ENCODE assay signal across 8 mouse cellular contexts in genomic region chr14:54553454-54553974, GRCm38 (mm10). TPM values are rescaled to one million over a fixed set of nuclear protein-coding genes. Genes with fewer than 3 reads are reported as not detected.
DNase-seq lines count a peak whose midpoint lies in the region; ATAC-seq and TF ChIP-seq lines count a peak whose summit lies in the region.

No protein-coding gene starts in this region.

- intact Hi-C loops in gastrocnemius, postnatal 36 days (cut with DNase I) = no loop called here
- intact Hi-C loops in left cerebral cortex, postnatal 25 days (cut with DNase I) = no loop called here

- H3K36me3 ChIP-seq in hindbrain, embryonic 10.5 days = peaks cover 35% of the 10 kb centered on the region
- H3K36me3 ChIP-seq in liver, embryonic 11.5 days (ENCODE audit: control insufficient read depth, insufficient read depth, low read length) = peaks cover 26% of the 10 kb centered on the region

- TF ChIP-seq CTCF in lung, adult 2 months (IDR thresholded peaks at IDR 0.05; ENCODE audit: insufficient read depth, low read length) = no peak
- TF ChIP-seq CTCF in brain, embryonic 14.5 days (IDR thresholded peaks at IDR 0.05; ENCODE audit: borderline replicate concordance, extremely low read depth, insufficient read depth, insufficient read length) = no peak

- 3% methylated on average over 21 of the region's 21 CpGs for WGBS in lung, adult 2 months
- WGBS in hindbrain, embryonic 10.5 days = 5% methylated on average over 21 of the region's 21 CpGs
- 6% methylated on average over 21 of the region's 21 CpGs for WGBS in liver, embryonic 11.5 days

- no peak for TF ChIP-seq POLR2A in lung, adult 2 months (IDR thresholded peaks at IDR 0.05; ENCODE audit: borderline replicate concordance, extremely low read depth, low read depth, low read length)
- no peak for TF ChIP-seq POLR2A in brain, embryonic 14.5 days (IDR thresholded peaks at IDR 0.05; ENCODE audit: borderline replicate concordance, extremely low read depth, insufficient read depth, insufficient read length, poor library complexity, severe bottlenecking)

- DNase-seq in lung, adult 2 months = no peak
- no peak for DNase-seq in lung, postnatal 10 days
- DNase-seq in brain, embryonic 14.5 days (ENCODE audit: low read depth) = peak; percentile 72
- DNase-seq in hindbrain, embryonic 10.5 days (ENCODE audit: low spot score) = no peak
- DNase-seq in liver, embryonic 11.5 days (ENCODE audit: low spot score) = peak; percentile 62
- peak; percentile 53 for DNase-seq in retina, postnatal 1 day
- no peak for DNase-seq in gastrocnemius, postnatal 36 days
- DNase-seq in left cerebral cortex, postnatal 25 days (ENCODE audit: low spot score in 2 of 2) = no peak

- H3K4me2 ChIP-seq in liver, embryonic 11.5 days = peak overlapping the region; percentile 89

- H3K27me3 ChIP-seq in hindbrain, embryonic 10.5 days (ENCODE audit: insufficient read depth, poor library complexity, severe bottlenecking) = 0 out of 2 replicates have a peak, but pooled peaks cover 3% of the 10 kb centered on the region
- no peaks in the 10 kb centered on the region for H3K27me3 ChIP-seq in liver, embryonic 11.5 days (replicated peaks; ENCODE audit: control insufficient read depth, insufficient read depth, low read length)

- no peaks in the 10 kb centered on the region; the same call in 1 of the 2 replicates for H3K4me1 ChIP-seq in lung, adult 2 months (ENCODE audit: control insufficient read depth, insufficient read depth, low read length)
- H3K4me1 ChIP-seq in hindbrain, embryonic 10.5 days (replicated peaks) = peaks cover 14% of the 10 kb centered on the region
- peaks cover 5% of the 10 kb centered on the region; the same call in 1 of the 2 replicates for H3K4me1 ChIP-seq in liver, embryonic 11.5 days (replicated peaks; ENCODE audit: control insufficient read depth, insufficient read depth, low read length)

- peak overlapping the region; percentile 90 for H3K9ac ChIP-seq in liver, embryonic 11.5 days (ENCODE audit: low read depth, low read length)

- no peak for ATAC-seq in liver, embryonic 11.5 days (replicated peaks; ENCODE audit: low FRiP score)

- H3K27ac ChIP-seq in hindbrain, embryonic 10.5 days = peak overlapping the region; percentile 95
- peak overlapping the region; percentile 96 for H3K27ac ChIP-seq in liver, embryonic 11.5 days (ENCODE audit: low read depth, low read length)

- peak overlapping the region; percentile 94 for H3K4me3 ChIP-seq in lung, adult 2 months (replicated peaks; ENCODE audit: extremely low read depth, low read depth, low read length)
- H3K4me3 ChIP-seq in hindbrain, embryonic 10.5 days = peak overlapping the region; percentile 71
- peak overlapping the region; percentile 65 for H3K4me3 ChIP-seq in liver, embryonic 11.5 days (ENCODE audit: low read depth, low read length)

- H3K9me3 ChIP-seq in hindbrain, embryonic 10.5 days = no peaks in the 10 kb centered on the region
- no peaks in the 10 kb centered on the region for H3K9me3 ChIP-seq in liver, embryonic 11.5 days (ENCODE audit: control insufficient read depth, low read length)

RNA-seq across cellular contexts. Expression of gene Haus4, which starts 0.9 kb away (rescaled TPM):
- 7.4 and 7.9 TPM in 2 replicates for polyA plus RNA-seq in lung, adult 2 months (2012; rRNA removed)
- polyA plus RNA-seq in brain, embryonic 14.5 days (2012; rRNA removed) = 15.5 and 18.8 TPM in 2 replicates
- 47.5 and 55.0 TPM in 2 replicates for polyA plus RNA-seq in hindbrain, embryonic 10.5 days (2016; fragmentation: Nextera tagmentation; extraction: Ambion mirVana)
- polyA plus RNA-seq in liver, embryonic 11.5 days (2014; fragmentation: Nextera tagmentation; extraction: Ambion mirVana) = 71.6 and 76.4 TPM in 2 replicates
- 1 to 10 TPM; 3.1 to 3.8 TPM for total RNA-seq in gastrocnemius, postnatal 36 days (2021)
- 1 to 10 TPM; 1.9 TPM for total RNA-seq in left cerebral cortex, postnatal 25 days (2021)

RNA-seq across cellular contexts. Expression of gene Ajuba, which starts 23.8 kb away (rescaled TPM):
- polyA plus RNA-seq in lung, adult 2 months (2012; rRNA removed) = 36.4 and 49.6 TPM in 2 replicates
- 17.6 and 17.9 TPM in 2 replicates for polyA plus RNA-seq in brain, embryonic 14.5 days (2012; rRNA removed)
- 66.2 and 81.3 TPM in 2 replicates for polyA plus RNA-seq in hindbrain, embryonic 10.5 days (2016; fragmentation: Nextera tagmentation; extraction: Ambion mirVana)
- 15.0 and 17.8 TPM in 2 replicates for polyA plus RNA-seq in liver, embryonic 11.5 days (2014; fragmentation: Nextera tagmentation; extraction: Ambion mirVana)
- 1 to 10 TPM; 1.8 to 2.1 TPM for total RNA-seq in gastrocnemius, postnatal 36 days (2021)
- 1 to 10 TPM; 1.6 to 2.1 TPM for total RNA-seq in left cerebral cortex, postnatal 25 days (2021)

RNA-seq across cellular contexts. Expression of gene Prmt5, which starts 36.2 kb away (rescaled TPM):
- 15.1 and 20.2 TPM in 2 replicates for polyA plus RNA-seq in lung, adult 2 months (2012; rRNA removed)
- 88.7 and 95.5 TPM in 2 replicates for polyA plus RNA-seq in brain, embryonic 14.5 days (2012; rRNA removed)
- 133 and 145 TPM in 2 replicates for polyA plus RNA-seq in hindbrain, embryonic 10.5 days (2016; fragmentation: Nextera tagmentation; extraction: Ambion mirVana)
- 98.0 and 108 TPM in 2 replicates for polyA plus RNA-seq in liver, embryonic 11.5 days (2014; fragmentation: Nextera tagmentation; extraction: Ambion mirVana)
- 10 to 100 TPM; 27.7 to 30.7 TPM for total RNA-seq in gastrocnemius, postnatal 36 days (2021)
- total RNA-seq in left cerebral cortex, postnatal 25 days (2021) = 10 to 100 TPM; 49.3 to 54.7 TPM

RNA-seq across cellular contexts. Expression of gene 4931414P19Rik, which starts 52.3 kb away (rescaled TPM):
- polyA plus RNA-seq in lung, adult 2 months (2012; rRNA removed) = 6.5 and 7.3 TPM in 2 replicates
- 12.8 and 14.5 TPM in 2 replicates for polyA plus RNA-seq in brain, embryonic 14.5 days (2012; rRNA removed)
- 8.3 and 9.5 TPM in 2 replicates for polyA plus RNA-seq in hindbrain, embryonic 10.5 days (2016; fragmentation: Nextera tagmentation; extraction: Ambion mirVana)
- 5.6 and 5.8 TPM in 2 replicates for polyA plus RNA-seq in liver, embryonic 11.5 days (2014; fragmentation: Nextera tagmentation; extraction: Ambion mirVana)
- total RNA-seq in gastrocnemius, postnatal 36 days (2021) = 1 to 10 TPM; 1.5 to 3.3 TPM
- 10 to 100 TPM in 1 of 2 experiments, 1 to 10 TPM in 1; 8.9 to 10.4 TPM for total RNA-seq in left cerebral cortex, postnatal 25 days (2021)

Comparison
In these comparisons a context has a peak if more than half of its experiments do, and no peak if none do; other contexts are left out.
1. DNase-seq: peak in brain, embryonic 14.5 days (single experiment), liver, embryonic 11.5 days (single experiment) and retina, postnatal 1 day (single experiment); none in lung, adult 2 months (single experiment), lung, postnatal 10 days (single experiment), hindbrain, embryonic 10.5 days (single experiment), gastrocnemius, postnatal 36 days (0 of 2) and left cerebral cortex, postnatal 25 days (0 of 2).
2. Peak in every context shown above with its lines, with median percentiles within 50 percentile points of each other: H3K4me3 ChIP-seq.